15 mouse cellular contexts compared by ENCODE assay signal in genomic region chr16:22398354-22398753, GRCm38 (mm10).
"Had no signal": no experiment of that assay in that cellular context is flagged by ENCODE, and none has a peak within 500 bp of the region (broad histone marks: within the 10 kb centered on the region; RNA-seq: fewer than 3 reads in every experiment).

No protein-coding gene starts in this region.

- H3K27me3 ChIP-seq: liver, embryonic 15.5 days; megakaryocyte, embryonic 14.5 days; midbrain, embryonic 13.5 days; midbrain, embryonic 15.5 days; neural tube, embryonic 12.5 days; stomach, embryonic 15.5 days had no signal

- H3K9ac ChIP-seq: liver, embryonic 15.5 days; lung, embryonic 14.5 days; midbrain, embryonic 13.5 days; midbrain, embryonic 15.5 days; neural tube, embryonic 12.5 days; stomach, embryonic 15.5 days had no signal

- DNase-seq: lung, adult 18-20 months; lung, embryonic 14.5 days; lung, postnatal 10 days; lung, postnatal 4 days; right cerebral cortex, postnatal 14 days; thymus, adult 2 months; thymus, postnatal 25 days had no signal

- H3K9me3 ChIP-seq: liver, embryonic 15.5 days; megakaryocyte, embryonic 14.5 days; midbrain, embryonic 13.5 days; midbrain, embryonic 15.5 days; neural tube, embryonic 12.5 days; stomach, embryonic 15.5 days had no signal

- H3K36me3 ChIP-seq: liver, embryonic 15.5 days; midbrain, embryonic 13.5 days; midbrain, embryonic 15.5 days; neural tube, embryonic 12.5 days; stomach, embryonic 15.5 days had no signal

- ATAC-seq: midbrain, embryonic 13.5 days; midbrain, embryonic 15.5 days had no signal

- H3K4me2 ChIP-seq: liver, embryonic 15.5 days; lung, embryonic 14.5 days; midbrain, embryonic 11.5 days; midbrain, embryonic 13.5 days; midbrain, embryonic 15.5 days; neural tube, embryonic 12.5 days; stomach, embryonic 15.5 days had no signal

- H3K4me3 ChIP-seq: liver, embryonic 15.5 days; megakaryocyte, embryonic 14.5 days; midbrain, embryonic 13.5 days; midbrain, embryonic 15.5 days; neural tube, embryonic 12.5 days; stomach, embryonic 15.5 days had no signal

- H3K4me1 ChIP-seq: liver, embryonic 15.5 days; midbrain, embryonic 15.5 days; neural tube, embryonic 12.5 days; stomach, embryonic 15.5 days had no signal

- H3K27ac ChIP-seq: liver, embryonic 15.5 days; midbrain, embryonic 13.5 days; midbrain, embryonic 15.5 days; neural tube, embryonic 12.5 days; stomach, embryonic 15.5 days; stomach, postnatal 0 days had no signal
